Mouse (Mus musculus): ENCODE measurements around the gene Gm12184. TPM values are rescaled to one million over a fixed set of nuclear protein-coding genes. Genes with fewer than 3 reads are reported as not detected.

Gene Gm12184
- total and polyA plus RNA-seq, 2 experiments from 2014 or later: 1.8 to 2.7 TPM

- Histone ChIP-seq H3K4me2 (ENCODE audit: low read depth, low read length) (no peak overlapping the region), H3K4me1 (ENCODE audit: control insufficient read depth, insufficient read depth) (peaks cover 25% of the 10 kb centered on the region), H3K27ac (ENCODE audit: low read depth) (peak overlapping the region; percentile 46), H3K9ac (replicated peaks; ENCODE audit: low read depth, low read length) (no peak overlapping the region), H3K27me3 (ENCODE audit: control insufficient read depth, insufficient read depth, low read length) (no peaks in the 10 kb centered on the region), H3K9me3 (replicated peaks; ENCODE audit: control insufficient read depth, low read length) (no peaks in the 10 kb centered on the region), H3K4me3 (ENCODE audit: low read depth, low read length) (no peak overlapping the region), H3K36me3 (replicated peaks; ENCODE audit: control insufficient read depth, insufficient read depth, low read length) (no peaks in the 10 kb centered on the region)
- WGBS: 57% methylated on average over 7 of the region's 7 CpGs
- ATAC-seq (ENCODE audit: insufficient read depth, low read depth) (no peak), DNase-seq (ENCODE audit: low spot score) (no peak)
- TF ChIP-seq EP300 (IDR thresholded peaks at IDR 0.05; ENCODE audit: low read depth) (no peak), CTCF (IDR thresholded peaks at IDR 0.05; ENCODE audit: low read depth) (no peak)
Observed at GRCm38 (mm10) chr11:48819614-48820307, 6.7 kb downstream of the Gm12184 start.

- peak overlapping the region; percentile 92 for H3K4me2 ChIP-seq (ENCODE audit: low read depth, low read length)
- H3K4me3 ChIP-seq (ENCODE audit: low read depth, low read length): peak overlapping the region; percentile 77
- DNase-seq (ENCODE audit: low spot score): peak; percentile 74
- no peaks in the 10 kb centered on the region for H3K36me3 ChIP-seq (replicated peaks; ENCODE audit: control insufficient read depth, insufficient read depth, low read length)
- H3K27ac ChIP-seq (ENCODE audit: low read depth): peak overlapping the region; percentile 97
- H3K9me3 ChIP-seq (replicated peaks; ENCODE audit: control insufficient read depth, low read length): no peaks in the 10 kb centered on the region
- H3K4me1 ChIP-seq (ENCODE audit: control insufficient read depth, insufficient read depth): peaks cover 18% of the 10 kb centered on the region
- peak overlapping the region; percentile 50 for H3K9ac ChIP-seq (replicated peaks; ENCODE audit: low read depth, low read length)
- TF ChIP-seq CTCF (IDR thresholded peaks at IDR 0.05; ENCODE audit: low read depth): no peak
- TF ChIP-seq EP300 (IDR thresholded peaks at IDR 0.05; ENCODE audit: low read depth): peak; percentile 81
- WGBS: under 1% methylated on average over 16 of the region's 16 CpGs
- no peaks in the 10 kb centered on the region for H3K27me3 ChIP-seq (ENCODE audit: control insufficient read depth, insufficient read depth, low read length)
- ATAC-seq (ENCODE audit: insufficient read depth, low read depth): no peak
Observed at GRCm38 (mm10) chr11:48818346-48818745, 8.1 kb downstream of the Gm12184 start.

DNA sequence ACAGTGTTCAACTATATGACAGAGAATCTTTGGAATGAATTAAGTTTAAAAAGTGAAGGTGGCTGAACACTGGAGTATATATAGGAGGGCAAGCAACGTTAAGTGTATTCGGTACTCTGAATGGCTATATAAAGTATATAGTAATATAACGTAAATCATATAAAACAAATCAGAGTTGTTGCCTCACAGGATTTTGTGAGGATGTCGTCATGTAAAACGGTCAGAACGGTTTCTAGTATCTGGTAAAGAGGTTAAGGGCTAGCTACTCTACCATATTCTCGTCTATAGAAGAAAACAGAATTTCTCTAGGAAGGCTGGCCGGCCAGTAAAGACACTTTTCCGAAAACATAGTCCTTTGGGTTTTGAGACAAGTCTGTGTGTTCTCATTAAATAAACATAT, 8.7 kb downstream of the Gm12184 start:
- TF ChIP-seq EP300 (IDR thresholded peaks at IDR 0.05; ENCODE audit: low read depth) (no peak), CTCF (IDR thresholded peaks at IDR 0.05; ENCODE audit: low read depth) (no peak)

DNA sequence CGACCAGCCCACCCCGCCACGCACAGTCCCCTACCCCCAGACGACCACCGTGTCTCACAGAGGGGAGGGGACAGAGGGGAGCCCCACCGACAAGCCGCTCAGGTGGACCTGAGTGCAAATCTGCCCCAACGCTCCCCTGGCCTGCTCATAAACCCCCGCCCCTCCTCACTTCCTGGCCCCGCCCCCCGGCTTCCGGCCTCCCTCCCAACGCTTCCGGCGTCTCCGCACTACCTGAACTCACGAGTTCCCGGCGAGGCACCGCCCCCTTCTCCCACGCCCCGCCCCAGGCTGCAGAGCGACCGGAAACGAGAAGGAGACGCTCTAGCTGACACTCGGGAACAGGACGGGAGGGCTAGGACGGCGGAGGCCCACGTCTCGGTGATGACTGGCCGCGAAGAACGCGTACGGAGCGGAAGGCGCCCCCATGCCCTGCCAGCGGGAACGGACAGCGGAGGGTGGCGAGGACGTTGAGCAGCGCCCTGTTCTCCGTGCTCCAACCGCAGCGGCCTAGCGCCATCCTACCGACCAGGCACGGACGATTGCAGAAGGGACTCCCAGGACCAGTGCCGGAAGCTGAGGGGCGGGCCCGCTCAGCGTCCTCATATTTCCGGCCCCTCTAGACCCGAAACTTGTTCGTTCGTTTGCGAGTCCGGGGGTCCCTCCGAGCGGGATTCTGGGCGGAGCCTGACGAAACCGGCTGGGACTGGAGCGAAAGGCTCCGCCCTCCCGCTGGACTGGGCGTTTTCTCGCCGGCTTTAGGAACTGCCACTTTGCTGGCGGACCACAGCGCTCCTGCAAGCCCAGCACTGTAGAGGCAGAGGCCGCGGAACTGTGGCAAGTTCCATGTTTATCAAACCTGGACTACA, 9.4 kb downstream of the Gm12184 start, which contains the start of gene Trim41:
Trim41 (minus strand) TSS at position 554 of the 866 bp plus-strand sequence.
- ATAC-seq (ENCODE audit: insufficient read depth, low read depth) (peak; percentile 95), DNase-seq (ENCODE audit: low spot score) (peak; percentile 97)
- Histone ChIP-seq H3K4me1 (ENCODE audit: control insufficient read depth, insufficient read depth) (peaks cover 15% of the 10 kb centered on the region; the same call in 1 of the 2 replicates), H3K27me3 (ENCODE audit: control insufficient read depth, insufficient read depth, low read length) (no peaks in the 10 kb centered on the region), H3K4me2 (ENCODE audit: low read depth, low read length) (peak within 1 kb of the TSS; percentile 92), H3K9me3 (replicated peaks; ENCODE audit: control insufficient read depth, low read length) (no peaks in the 10 kb centered on the region), H3K36me3 (replicated peaks; ENCODE audit: control insufficient read depth, insufficient read depth, low read length) (peaks cover 9% of the 10 kb centered on the region; the same call in 1 of the 2 replicates), H3K4me3 (ENCODE audit: low read depth, low read length) (peak within 1 kb of the TSS; percentile 77), H3K9ac (replicated peaks; ENCODE audit: low read depth, low read length) (peak within 1 kb of the TSS; percentile 79), H3K27ac (ENCODE audit: low read depth) (peak within 1 kb of the TSS; percentile 97)
- WGBS: under 1% methylated on average over 61 of the region's 77 CpGs
- peak; percentile 80; the same call in 1 of the 2 replicates for TF ChIP-seq EP300 (IDR thresholded peaks at IDR 0.05; ENCODE audit: low read depth)
- TF ChIP-seq CTCF (IDR thresholded peaks at IDR 0.05; ENCODE audit: low read depth): no peak

More for the DNA sequence above, 8.7 kb downstream of the Gm12184 start:
- DNase-seq (ENCODE audit: low spot score): no peak
- 0 out of 2 replicates have a peak, but pooled peaks cover 4% of the 10 kb centered on the region for H3K36me3 ChIP-seq (replicated peaks; ENCODE audit: control insufficient read depth, insufficient read depth, low read length)
- ATAC-seq (ENCODE audit: insufficient read depth, low read depth): no peak
- H3K4me2 ChIP-seq (ENCODE audit: low read depth, low read length): peak overlapping the region; percentile 92
- peaks cover 15% of the 10 kb centered on the region; the same call in 1 of the 2 replicates for H3K4me1 ChIP-seq (ENCODE audit: control insufficient read depth, insufficient read depth)
- peak overlapping the region; percentile 50 for H3K9ac ChIP-seq (replicated peaks; ENCODE audit: low read depth, low read length)
- H3K27ac ChIP-seq (ENCODE audit: low read depth): peak overlapping the region; percentile 97
- no peaks in the 10 kb centered on the region for H3K9me3 ChIP-seq (replicated peaks; ENCODE audit: control insufficient read depth, low read length)
- H3K4me3 ChIP-seq (ENCODE audit: low read depth, low read length): peak overlapping the region; percentile 77
- no peaks in the 10 kb centered on the region for H3K27me3 ChIP-seq (ENCODE audit: control insufficient read depth, insufficient read depth, low read length)
- WGBS: 3% methylated on average over 9 of the region's 9 CpGs

- Histone ChIP-seq H3K9ac (replicated peaks; ENCODE audit: low read depth, low read length) (peak overlapping the region; percentile 79), H3K27me3 (ENCODE audit: control insufficient read depth, insufficient read depth, low read length) (no peaks in the 10 kb centered on the region), H3K4me1 (ENCODE audit: control insufficient read depth, insufficient read depth) (peaks cover 15% of the 10 kb centered on the region; the same call in 1 of the 2 replicates), H3K9me3 (replicated peaks; ENCODE audit: control insufficient read depth, low read length) (no peaks in the 10 kb centered on the region), H3K36me3 (replicated peaks; ENCODE audit: control insufficient read depth, insufficient read depth, low read length) (peaks cover 16% of the 10 kb centered on the region), H3K4me2 (ENCODE audit: low read depth, low read length) (peak overlapping the region; percentile 92), H3K27ac (ENCODE audit: low read depth) (peak overlapping the region; percentile 97), H3K4me3 (ENCODE audit: low read depth, low read length) (peak overlapping the region; percentile 77)
- no peak for DNase-seq (ENCODE audit: low spot score)
- 2% methylated on average over 22 of the region's 23 CpGs for WGBS
- TF ChIP-seq CTCF (IDR thresholded peaks at IDR 0.05; ENCODE audit: low read depth): no peak
- TF ChIP-seq EP300 (IDR thresholded peaks at IDR 0.05; ENCODE audit: low read depth): no peak
- ATAC-seq (ENCODE audit: insufficient read depth, low read depth): peak; percentile 22
Observed at GRCm38 (mm10) chr11:48816281-48816781, 10.1 kb downstream of the Gm12184 start.

All from heart, postnatal 0 days (tissue).